In the genomic region with DNA sequence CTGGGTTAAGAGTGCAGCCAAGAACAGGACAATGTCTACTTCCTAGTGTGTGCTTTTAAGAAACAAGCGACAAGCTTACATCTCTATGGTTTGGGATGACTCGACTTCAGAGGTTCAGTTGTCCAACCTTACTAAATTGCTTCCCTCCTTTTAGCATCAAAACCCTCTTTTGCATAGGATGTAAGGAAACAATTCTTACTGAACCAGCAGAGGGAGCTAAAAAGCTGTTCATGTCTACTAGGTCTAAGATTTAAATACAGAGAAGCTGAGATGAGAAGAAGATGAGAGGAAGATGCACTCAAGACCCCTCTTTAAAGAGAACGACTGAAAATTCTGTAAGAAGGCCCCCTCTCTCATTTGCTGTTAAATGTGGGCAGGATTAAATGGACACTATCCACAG, we compare ENCODE assay signal across 9 mouse cellular contexts. TPM values are rescaled to one million over a fixed set of nuclear protein-coding genes. Genes with fewer than 3 reads are reported as not detected.
A peak's percentile ranks its signal among the peaks of the same experiment; 100 is the strongest.
DNase-seq lines count a peak whose midpoint lies in the region; ATAC-seq and TF ChIP-seq lines count a peak whose summit lies in the region.
"Had no signal": no experiment of that assay in that cellular context is flagged by ENCODE, and none has a peak within 500 bp of the region (broad histone marks: within the 10 kb centered on the region; RNA-seq: fewer than 3 reads in every experiment).

No protein-coding gene starts in this region.

- no peak for TF ChIP-seq EP300 in heart, adult 2 months (IDR thresholded peaks at IDR 0.05; ENCODE audit: insufficient read depth, low read depth, low read length)

- H3K4me1 ChIP-seq in heart, adult 2 months (ENCODE audit: control insufficient read depth, insufficient read depth, low read length), result no peaks in the 10 kb centered on the region
- H3K4me1 ChIP-seq in midbrain, embryonic 14.5 days (ENCODE audit: control insufficient read depth, insufficient read depth, low read length), result no peaks in the 10 kb centered on the region
- H3K4me1 ChIP-seq in midbrain, embryonic 13.5 days (replicated peaks), result no peaks in the 10 kb centered on the region
- H3K4me1 ChIP-seq in heart, embryonic 11.5 days (ENCODE audit: control insufficient read depth, insufficient read depth, low read length), result no peaks in the 10 kb centered on the region

- no peak for ATAC-seq in midbrain, embryonic 14.5 days (ENCODE audit: low FRiP score, low TSS enrichment)
- no peak for ATAC-seq in midbrain, embryonic 13.5 days
- ATAC-seq in neutrophil, adult 5-6 weeks (ENCODE audit: extremely low read depth, insufficient number of reproducible peaks, low FRiP score, poor library complexity, severe bottlenecking), result peak; percentile 53; the same call in 1 of the 2 replicates
- ATAC-seq in heart, embryonic 11.5 days (replicated peaks; ENCODE audit: insufficient number of reproducible peaks, low FRiP score, low TSS enrichment), result no peak

- no peak for DNase-seq in heart, adult 2 months
- no peak for DNase-seq in heart, postnatal 14 days
- DNase-seq in midbrain, embryonic 14.5 days, result peak; percentile 88
- peak; percentile 29 for DNase-seq in c-Kit-positive CD71-positive TER-119-positive erythroid progenitor cells, embryonic 14.5 days (ENCODE audit: low spot score)
- no peak for DNase-seq in kidney, adult 18-20 months

- H3K4me3 ChIP-seq in heart, adult 2 months, result no peak overlapping the region
- no peak overlapping the region for H3K4me3 ChIP-seq in midbrain, embryonic 14.5 days (replicated peaks; ENCODE audit: low read depth, low read length)
- no peak overlapping the region for H3K4me3 ChIP-seq in midbrain, embryonic 13.5 days (replicated peaks)
- H3K4me3 ChIP-seq in heart, embryonic 11.5 days (ENCODE audit: low read depth, low read length), result no peak overlapping the region

- no peak for TF ChIP-seq POLR2A in heart, adult 2 months (IDR thresholded peaks at IDR 0.05; ENCODE audit: insufficient read depth, low read depth, low read length)

- H3K9me3 ChIP-seq in midbrain, embryonic 14.5 days (ENCODE audit: control insufficient read depth, low read length), result no peaks in the 10 kb centered on the region
- H3K9me3 ChIP-seq in midbrain, embryonic 13.5 days, result no peaks in the 10 kb centered on the region
- H3K9me3 ChIP-seq in heart, embryonic 11.5 days (replicated peaks; ENCODE audit: control insufficient read depth, low read length), result no peaks in the 10 kb centered on the region

- peaks cover 2% of the 10 kb centered on the region; the same call in 1 of the 2 replicates for H3K36me3 ChIP-seq in heart, adult 2 months (ENCODE audit: control insufficient read depth, insufficient read depth, low read length)
- peaks cover 43% of the 10 kb centered on the region for H3K36me3 ChIP-seq in midbrain, embryonic 14.5 days (ENCODE audit: control insufficient read depth, insufficient read depth, low read length)
- peaks cover 28% of the 10 kb centered on the region for H3K36me3 ChIP-seq in midbrain, embryonic 13.5 days
- no peaks in the 10 kb centered on the region for H3K36me3 ChIP-seq in heart, embryonic 11.5 days (ENCODE audit: control insufficient read depth, insufficient read depth, low read length)

- no peak overlapping the region for H3K9ac ChIP-seq in heart, adult 2 months (ENCODE audit: low read depth, low read length)
- no peak overlapping the region for H3K9ac ChIP-seq in midbrain, embryonic 14.5 days (replicated peaks; ENCODE audit: low read length)
- no peak overlapping the region for H3K9ac ChIP-seq in midbrain, embryonic 13.5 days (replicated peaks)
- H3K9ac ChIP-seq in heart, embryonic 11.5 days (ENCODE audit: low read depth, low read length), result no peak overlapping the region

- no peak overlapping the region for H3K4me2 ChIP-seq in midbrain, embryonic 14.5 days (ENCODE audit: low read length)
- H3K4me2 ChIP-seq in midbrain, embryonic 13.5 days (replicated peaks), result no peak overlapping the region
- H3K4me2 ChIP-seq in heart, embryonic 11.5 days, result no peak overlapping the region

- H3K79me2 ChIP-seq in heart, adult 2 months (replicated peaks; ENCODE audit: control insufficient read depth, insufficient read depth, low read length), result no peaks in the 10 kb centered on the region

- no peaks in the 10 kb centered on the region for H3K27me3 ChIP-seq in heart, adult 2 months (ENCODE audit: control insufficient read depth, insufficient read depth, low read length)
- H3K27me3 ChIP-seq in midbrain, embryonic 14.5 days (ENCODE audit: control insufficient read depth, insufficient read depth, low read length), result no peaks in the 10 kb centered on the region
- H3K27me3 ChIP-seq in midbrain, embryonic 13.5 days, result no peaks in the 10 kb centered on the region
- H3K27me3 ChIP-seq in heart, embryonic 11.5 days (ENCODE audit: control insufficient read depth, insufficient read depth, low read length), result no peaks in the 10 kb centered on the region

- 34% methylated on average over 3 of the region's 3 CpGs for WGBS in heart, adult 2 months
- WGBS in midbrain, embryonic 14.5 days, result 56% methylated on average over 3 of the region's 3 CpGs
- 55% methylated on average over 3 of the region's 3 CpGs for WGBS in midbrain, embryonic 13.5 days
- WGBS in heart, embryonic 11.5 days (ENCODE audit: insufficient replicate concordance), result 48% methylated on average over 3 of the region's 3 CpGs

- intact Hi-C loops in heart, adult 2 months (cut with DNase I), result loop anchor here (1.0 kb wide), 1 partner anchor 135 kb away; no protein-coding TSS in a partner anchor
- intact Hi-C loops in heart, postnatal 14 days (cut with DNase I), result loop anchor here (1.0 kb wide), 1 partner anchor 135 kb away; no protein-coding TSS in a partner anchor

- H3K27ac ChIP-seq in heart, adult 2 months, result no peak overlapping the region
- H3K27ac ChIP-seq in midbrain, embryonic 14.5 days (replicated peaks; ENCODE audit: low read depth, low read length), result no peak overlapping the region
- H3K27ac ChIP-seq in midbrain, embryonic 13.5 days, result no peak overlapping the region
- no peak overlapping the region for H3K27ac ChIP-seq in heart, embryonic 11.5 days (ENCODE audit: low read depth, low read length)

- peak; percentile 78 for TF ChIP-seq CTCF in heart, adult 2 months (IDR thresholded peaks at IDR 0.05)

RNA-seq across cellular contexts. Expression of a gene that starts 11.3 kb away (rescaled TPM):
- total RNA-seq in heart, adult 2 months (2021), result 10 to 100 TPM; 13.5 to 15.2 TPM
- 4.5 and 8.3 TPM in 2 replicates for polyA plus RNA-seq in heart, adult 2 months (2012; rRNA removed)
- 10 to 100 TPM; 17.1 to 17.3 TPM for total RNA-seq in heart, postnatal 14 days (2021)
- 24.0 and 26.5 TPM in 2 replicates for polyA plus RNA-seq in midbrain, embryonic 14.5 days (2014; fragmentation: Nextera tagmentation; extraction: Ambion mirVana)
- polyA plus RNA-seq in midbrain, embryonic 13.5 days (2015; fragmentation: Nextera tagmentation; extraction: Ambion mirVana), result 26.4 and 37.2 TPM in 2 replicates
- total RNA-seq in neutrophil, adult 5-6 weeks (2017), result 28.7 and 39.0 TPM in 2 replicates
- polyA plus RNA-seq in heart, embryonic 11.5 days (2014; fragmentation: Nextera tagmentation; extraction: Ambion mirVana), result 19.2 and 24.1 TPM in 2 replicates

RNA-seq across cellular contexts. Expression of a gene that starts 13.4 kb away (rescaled TPM):
- total RNA-seq in heart, adult 2 months (2021), result 10 to 100 TPM; 21.0 to 22.3 TPM
- polyA plus RNA-seq in heart, adult 2 months (2012; rRNA removed), result 11.3 and 19.5 TPM in 2 replicates
- 10 to 100 TPM; 20.0 to 21.9 TPM for total RNA-seq in heart, postnatal 14 days (2021)
- polyA plus RNA-seq in midbrain, embryonic 14.5 days (2014; fragmentation: Nextera tagmentation; extraction: Ambion mirVana), result 16.5 and 17.3 TPM in 2 replicates
- polyA plus RNA-seq in midbrain, embryonic 13.5 days (2015; fragmentation: Nextera tagmentation; extraction: Ambion mirVana), result 22.6 and 22.7 TPM in 2 replicates
- total RNA-seq in neutrophil, adult 5-6 weeks (2017), result 14.2 and 15.5 TPM in 2 replicates
- polyA plus RNA-seq in heart, embryonic 11.5 days (2014; fragmentation: Nextera tagmentation; extraction: Ambion mirVana), result 15.7 TPM in 2 replicates

RNA-seq across cellular contexts. Expression of a gene that starts 58.0 kb away (rescaled TPM):
- not detected for total RNA-seq in heart, adult 2 months (2021)
- not detected in 2 replicates for polyA plus RNA-seq in heart, adult 2 months (2012; rRNA removed)
- total RNA-seq in heart, postnatal 14 days (2021), result not detected
- 0.86 and 1.9 TPM in 2 replicates for polyA plus RNA-seq in midbrain, embryonic 14.5 days (2014; fragmentation: Nextera tagmentation; extraction: Ambion mirVana)
- 0.71 and 1.0 TPM in 2 replicates for polyA plus RNA-seq in midbrain, embryonic 13.5 days (2015; fragmentation: Nextera tagmentation; extraction: Ambion mirVana)
- total RNA-seq in neutrophil, adult 5-6 weeks (2017), result 1.7 TPM in 1 of 2 replicates, not detected in the other
- 0.23 TPM in 1 of 2 replicates, not detected in the other for polyA plus RNA-seq in heart, embryonic 11.5 days (2014; fragmentation: Nextera tagmentation; extraction: Ambion mirVana)
- polyA plus RNA-seq: heart, embryonic 14.5 days had no signal

Comparison
In these comparisons a context has a peak if more than half of its experiments do, and no peak if none do; other contexts are left out.
1. DNase-seq: peak in midbrain, embryonic 14.5 days (single experiment) and c-Kit-positive CD71-positive TER-119-positive erythroid progenitor cells, embryonic 14.5 days (single experiment); none in heart, adult 2 months (0 of 2), heart, postnatal 14 days (0 of 2) and kidney, adult 18-20 months (single experiment).